ENCODE assay signal across 10 mouse cellular contexts in genomic region chr2:143034350-143035085, GRCm38 (mm10). TPM values are rescaled to one million over a fixed set of nuclear protein-coding genes. Genes with fewer than 3 reads are reported as not detected.
A peak's percentile ranks its signal among the peaks of the same experiment; 100 is the strongest.
DNase-seq lines count a peak whose midpoint lies in the region; ATAC-seq lines count a peak whose summit lies in the region.
"Had no signal": no experiment of that assay in that cellular context is flagged by ENCODE, and none has a peak within 500 bp of the region (broad histone marks: within the 10 kb centered on the region; RNA-seq: fewer than 3 reads in every experiment).

No protein-coding gene starts in this region.

- H3K9ac ChIP-seq in kidney, embryonic 14.5 days (ENCODE audit: low read depth, low read length): no peak overlapping the region
- H3K9ac ChIP-seq: liver, embryonic 15.5 days had no signal

- DNase-seq in kidney, adult 18-20 months: no peak
- peak; percentile 4 for DNase-seq in lung, postnatal 10 days
- no peak for DNase-seq in lung, postnatal 14 days
- peak; percentile 42 for DNase-seq in kidney, postnatal 10 days
- DNase-seq in right cerebral cortex, postnatal 4 days: peak; percentile 63
- no peak for DNase-seq in urinary bladder, postnatal 25 days (ENCODE audit: low spot score)
- DNase-seq in MN1 (ENCODE audit: low spot score): no peak

- H3K4me1 ChIP-seq in kidney, embryonic 14.5 days (ENCODE audit: control insufficient read depth, insufficient read depth, low read length): peaks cover 6% of the 10 kb centered on the region; the same call in 1 of the 2 replicates
- H3K4me1 ChIP-seq: liver, embryonic 15.5 days had no signal

- H3K9me3 ChIP-seq in kidney, embryonic 14.5 days (ENCODE audit: control insufficient read depth, low read length): no peaks in the 10 kb centered on the region
- H3K9me3 ChIP-seq: liver, embryonic 15.5 days had no signal

- no peaks in the 10 kb centered on the region for H3K27me3 ChIP-seq in kidney, embryonic 14.5 days (ENCODE audit: control insufficient read depth, insufficient read depth, low read length)
- H3K27me3 ChIP-seq: liver, embryonic 15.5 days had no signal

- H3K27ac ChIP-seq in kidney, embryonic 14.5 days (ENCODE audit: low read depth, low read length): no peak overlapping the region
- H3K27ac ChIP-seq: liver, embryonic 15.5 days had no signal

- H3K36me3 ChIP-seq in kidney, embryonic 14.5 days (ENCODE audit: control insufficient read depth, insufficient read depth, low read length): no peaks in the 10 kb centered on the region
- H3K36me3 ChIP-seq: liver, embryonic 15.5 days had no signal

- H3K4me3 ChIP-seq in kidney, embryonic 14.5 days (ENCODE audit: low read length): peak overlapping the region; percentile 5; the same call in 1 of the 2 replicates
- H3K4me3 ChIP-seq: liver, embryonic 15.5 days had no signal

- peak; percentile 88 for ATAC-seq in kidney, embryonic 14.5 days (ENCODE audit: low FRiP score, low TSS enrichment)

- 31% methylated on average over 7 of the region's 7 CpGs for WGBS in kidney, embryonic 14.5 days

- H3K4me2 ChIP-seq in kidney, embryonic 14.5 days (replicated peaks; ENCODE audit: low read depth, low read length): peak overlapping the region; percentile 34
- H3K4me2 ChIP-seq: liver, embryonic 15.5 days had no signal

RNA-seq across cellular contexts. Expression of gene Snrpb2, which starts 28.3 kb away (rescaled TPM):
- polyA plus RNA-seq in kidney, embryonic 14.5 days (2014; fragmentation: Nextera tagmentation; extraction: Ambion mirVana): 102 and 136 TPM in 2 replicates

RNA-seq across cellular contexts. Expression of gene Otor, which starts 43.8 kb away (rescaled TPM):
- 0.23 and 0.41 TPM in 2 replicates for polyA plus RNA-seq in kidney, embryonic 14.5 days (2014; fragmentation: Nextera tagmentation; extraction: Ambion mirVana)
- polyA plus RNA-seq: gonadal fat pad, adult 2 months; liver, embryonic 15.5 days had no signal

Comparison
In these comparisons a context has a peak if more than half of its experiments do, and no peak if none do; other contexts are left out.
1. DNase-seq: peak in lung, postnatal 10 days (single experiment), kidney, postnatal 10 days (single experiment) and right cerebral cortex, postnatal 4 days (single experiment); none in kidney, adult 18-20 months (single experiment), lung, postnatal 14 days (single experiment), urinary bladder, postnatal 25 days (single experiment) and MN1 (single experiment).